Mouse (Mus musculus) adipose tissue, adult 10 weeks (tissue): Measurements from ENCODE around the gene Rab1b. TPM values are rescaled to one million over a fixed set of nuclear protein-coding genes. Genes with fewer than 3 reads are reported as not detected.

ENCODE experiments used
- polyA plus RNA-seq: library from polyadenylated mRNA; stranded (reverse); fragments of 350-450 nt; fragmentation: Illumina TruSeq; extraction: RNeasy Lipid Tissue Mini Kit (QIAGEN cat#74804); gene quantifications from one replicate; pipeline ENCODE4 v1.2.3, GENCODE M21; 2014; ENCODE audit warnings: low read depth, low replicate concordance

Gene Rab1b
- 160 TPM for polyA plus RNA-seq

GRCm38 (mm10) chr19:5106731-5107191, at the start of gene Rab1b:
Gene Rab1b (minus strand): TSS chr19:5107072.

GRCm38 (mm10) chr19:5118384-5118698, 11.5 kb upstream of the Rab1b start, which contains the start of gene Klc2:
Gene Klc2 (minus strand): TSS chr19:5118560.

GRCm38 (mm10) chr19:5098363-5099143, 8.3 kb downstream of the Rab1b start, which contains the start of gene Cnih2:
Gene Cnih2 (minus strand): TSS chr19:5098521.

GRCm38 (mm10) chr19:5087884-5088728, 18.8 kb downstream of the Rab1b start, which contains the start of gene Yif1a:
Gene Yif1a (plus strand): TSS chr19:5088538.

GRCm38 (mm10) chr19:5085145-5085863, 21.6 kb downstream of the Rab1b start, which contains the start of gene Tmem151a:
Gene Tmem151a (minus strand): TSS chr19:5085531.

GRCm38 (mm10) chr19:5067867-5068569, 38.9 kb downstream of the Rab1b start, which contains the start of gene Cd248:
Gene Cd248 (plus strand): TSS chr19:5068078.

GRCm38 (mm10) chr19:5050047-5050905, 56.6 kb downstream of the Rab1b start, which contains the start of gene Rin1:
Gene Rin1 (plus strand): TSS chr19:5050481.

Other genes starting within 250 kb of the Rab1b start
- gene Actn3, start 229.2 kb downstream of the Rab1b start, polyA plus RNA-seq: 3.4 TPM
- gene Zdhhc24, start 228.4 kb downstream of the Rab1b start, polyA plus RNA-seq: 18.4 TPM
- gene Bbs1, start 200.4 kb downstream of the Rab1b start, polyA plus RNA-seq: 5.7 TPM
- gene Dpp3, start 178.8 kb downstream of the Rab1b start, polyA plus RNA-seq: 43.1 TPM
- gene Peli3, start 163.9 kb downstream of the Rab1b start, polyA plus RNA-seq: 3.9 TPM
- 77.2 TPM for gene Mrpl11, start 144.9 kb downstream of the Rab1b start, polyA plus RNA-seq
- gene Npas4, start 116.8 kb downstream of the Rab1b start, polyA plus RNA-seq: 0.83 TPM
- 1.8 TPM for gene Slc29a2, start 83.2 kb downstream of the Rab1b start, polyA plus RNA-seq
- gene B4gat1, start 68.2 kb downstream of the Rab1b start, polyA plus RNA-seq: 20.8 TPM
- gene AC124502.3, start 68.2 kb downstream of the Rab1b start, polyA plus RNA-seq: 1.9 TPM
- 34.8 TPM for gene Brms1, start 65.7 kb downstream of the Rab1b start, polyA plus RNA-seq
- gene Rin1, start 56.6 kb downstream of the Rab1b start, polyA plus RNA-seq: 3.6 TPM
- 36.7 TPM for gene Cd248, start 39.0 kb downstream of the Rab1b start, polyA plus RNA-seq
- 2.8 TPM for gene Tmem151a, start 21.5 kb downstream of the Rab1b start, polyA plus RNA-seq
- 71.7 TPM for gene Yif1a, start 18.5 kb downstream of the Rab1b start, polyA plus RNA-seq
- gene Cnih2, start 8.6 kb downstream of the Rab1b start, polyA plus RNA-seq: 1.6 TPM
- gene Klc2, start 11.5 kb upstream of the Rab1b start, polyA plus RNA-seq: 29.1 TPM
- 21.5 TPM for gene Pacs1, start 166.0 kb upstream of the Rab1b start, polyA plus RNA-seq
- gene Sf3b2, start 188.4 kb upstream of the Rab1b start, polyA plus RNA-seq: 105 TPM
- gene Gal3st3, start 191.3 kb upstream of the Rab1b start, polyA plus RNA-seq: 0.60 TPM
- gene Catsper1, start 228.7 kb upstream of the Rab1b start, polyA plus RNA-seq: 2.0 TPM
- 11.8 TPM for gene Cst6, start 242.5 kb upstream of the Rab1b start, polyA plus RNA-seq